Mouse (Mus musculus) lung, postnatal 0 days (tissue): ENCODE results near the gene Rtbdn. TPM values are rescaled to one million over a fixed set of nuclear protein-coding genes. Genes with fewer than 3 reads are reported as not detected.

Experiments
- ATAC-seq: fragments of 200-750 bp; cut with Nextera tagmentation; 2 replicates; pipeline ENCODE4 v1.8.0; 2017; ENCODE audit warnings: moderate library complexity
- DNase-seq: peaks from one replicate; pipeline ENCODE4 v3.0.0-alpha.2; 2016; ENCODE audit warnings: low spot score
- H3K27ac ChIP-seq: fragments of 300-500 bp; sonication (generic); 2 replicates; pipeline ENCODE4 v1.5.1; 2014; ENCODE audit warnings: antibody characterized with exemption, mild to moderate bottlenecking, low read length, mixed read lengths
- H3K27me3 ChIP-seq: fragments of 300-500 bp; sonication (generic); replicated peaks from 2 replicates; pipeline ENCODE4 v1.6.1; 2014; ENCODE audit warnings: low read length, mixed read lengths; ENCODE audit not compliant: insufficient read depth
- H3K36me3 ChIP-seq: fragments of 300-500 bp; sonication (generic); 2 replicates; pipeline ENCODE4 v1.6.1; 2014; ENCODE audit warnings: low read length, mixed read lengths; ENCODE audit not compliant: insufficient read depth
- H3K4me1 ChIP-seq: fragments of 300-500 bp; sonication (generic); 2 replicates; pipeline ENCODE4 v1.6.1; 2014; ENCODE audit warnings: antibody characterized with exemption, low read depth, low read length, mixed read lengths; ENCODE audit not compliant: insufficient read depth
- H3K4me2 ChIP-seq: fragments of 300-500 bp; sonication (generic); replicated peaks from 2 replicates; pipeline ENCODE4 v1.6.1; 2014; ENCODE audit warnings: low read depth, mild to moderate bottlenecking, low read length, moderate library complexity, mixed read lengths
- H3K4me3 ChIP-seq: fragments of 300-500 bp; sonication (generic); 2 replicates; pipeline ENCODE4 v1.5.1; 2014; ENCODE audit warnings: low read depth, low read length
- H3K9ac ChIP-seq: fragments of 300-500 bp; sonication (generic); replicated peaks from 2 replicates; pipeline ENCODE4 v1.6.1; 2014; ENCODE audit warnings: low read depth, mild to moderate bottlenecking
- H3K9me3 ChIP-seq: fragments of 300-500 bp; sonication (generic); 2 replicates; pipeline ENCODE4 v1.6.1; 2016; ENCODE audit warnings: low read length, mixed read lengths
- CTCF ChIP-seq: IDR thresholded peaks from 2 replicates; pipeline ENCODE4 v1.5.1; 2016; ENCODE audit warnings: antibody characterized with exemption, mild to moderate bottlenecking
- EP300 ChIP-seq: IDR thresholded peaks from 2 replicates; pipeline ENCODE4 v1.6.1; 2016; ENCODE audit warnings: antibody characterized with exemption, mild to moderate bottlenecking, control low read depth
- WGBS: fragments of 180-500 bp; shearing (Covaris S2); extraction: QIAGEN DNeasy Blood & Tissue Kit; methylation state at CpG from one replicate; pipeline ENCODE4 v1.1.7; 2014; 5-methylcytosine and 5-hydroxymethylcytosine counted together
- polyA plus RNA-seq: library from polyadenylated mRNA; unstranded; fragments of >200 nt; fragmentation: Nextera tagmentation; extraction: Ambion mirVana; gene quantifications from 2 replicates; pipeline ENCODE4 v1.2.1, GENCODE M21; 2015

Gene Rtbdn
- polyA plus RNA-seq, 1 experiment from 2014 or later = not detected

DNA sequence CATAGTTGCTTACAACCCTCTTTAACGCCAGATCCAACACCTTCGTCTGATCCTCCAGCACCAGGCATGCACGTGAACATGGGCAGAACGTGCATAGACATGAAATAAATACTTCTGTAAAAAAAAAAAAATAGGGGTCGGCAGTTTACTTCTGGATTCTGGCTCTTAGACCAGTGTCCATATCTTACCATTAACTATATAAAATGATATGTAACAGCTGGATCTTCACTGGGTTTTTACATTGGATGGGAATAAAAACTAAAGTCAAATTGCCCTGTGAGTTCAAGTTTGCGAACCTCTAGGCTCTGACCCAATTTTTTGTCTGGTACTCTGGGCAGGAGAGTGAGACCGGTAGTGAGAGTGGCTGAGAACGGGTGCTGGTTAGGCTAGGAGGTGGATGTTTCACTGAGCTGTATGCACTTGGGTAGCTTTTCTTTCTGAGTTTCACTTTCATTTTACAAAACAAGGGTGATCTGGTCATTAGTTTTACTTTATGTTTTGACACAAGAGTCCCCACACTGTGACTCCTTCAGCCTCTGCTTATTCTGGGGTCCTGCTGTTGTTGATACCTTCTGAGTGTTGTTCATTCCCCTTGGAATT is 27.9 kb downstream of the Rtbdn start:
- peaks cover 19% of the 10 kb centered on the region; the same call in 1 of the 2 replicates for H3K4me1 ChIP-seq
- no peak for DNase-seq
- H3K4me3 ChIP-seq = no peak overlapping the region
- no peak overlapping the region for H3K4me2 ChIP-seq
- 74% methylated on average over 8 of the region's 8 CpGs for whole genome bisulfite sequencing
- H3K36me3 ChIP-seq = peaks cover 3% of the 10 kb centered on the region; the same call in 1 of the 2 replicates
- H3K27ac ChIP-seq = peak overlapping the region; percentile 99; the same call in 1 of the 2 replicates
- no peaks in the 10 kb centered on the region for H3K9me3 ChIP-seq
- no peaks in the 10 kb centered on the region for H3K27me3 ChIP-seq
- H3K9ac ChIP-seq = no peak overlapping the region
- ATAC-seq = no peak
- no peak for TF ChIP-seq CTCF
- TF ChIP-seq EP300 = no peak

DNA sequence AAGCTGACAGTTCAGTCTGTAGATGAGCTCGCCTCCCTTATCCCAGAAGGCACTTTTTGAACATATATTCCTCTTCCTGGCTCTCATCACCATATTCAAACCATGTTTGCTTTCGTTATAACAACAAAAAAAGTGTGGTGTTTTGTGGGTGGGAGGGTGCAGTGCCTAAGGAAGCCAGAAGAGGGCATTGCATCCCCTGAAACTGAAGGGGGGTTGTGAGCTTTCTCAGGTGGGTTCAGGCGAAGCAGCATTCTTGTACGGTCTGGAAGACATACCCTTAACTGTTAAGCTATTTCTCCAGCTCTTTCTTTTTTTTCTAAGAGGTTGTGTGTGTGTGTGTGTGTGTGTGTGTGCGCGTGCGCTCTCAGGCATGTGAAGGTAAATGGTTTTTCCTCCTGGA is 28.6 kb downstream of the Rtbdn start:
- Histone ChIP-seq H3K4me3 (peak overlapping the region; percentile 93), H3K4me1 (peaks cover 16% of the 10 kb centered on the region; the same call in 1 of the 2 replicates), H3K27ac (peak overlapping the region; percentile 99), H3K27me3 (no peaks in the 10 kb centered on the region), H3K9ac (no peak overlapping the region), H3K4me2 (peak overlapping the region; percentile 89), H3K36me3 (peaks cover 3% of the 10 kb centered on the region; the same call in 1 of the 2 replicates), H3K9me3 (no peaks in the 10 kb centered on the region)
- WGBS = 26% methylated on average over 7 of the region's 7 CpGs
- no peak; the same call in 1 of the 2 replicates for TF ChIP-seq EP300
- peak; percentile 94 for TF ChIP-seq CTCF
- DNase-seq (peak; percentile 86), ATAC-seq (no peak)

DNA sequence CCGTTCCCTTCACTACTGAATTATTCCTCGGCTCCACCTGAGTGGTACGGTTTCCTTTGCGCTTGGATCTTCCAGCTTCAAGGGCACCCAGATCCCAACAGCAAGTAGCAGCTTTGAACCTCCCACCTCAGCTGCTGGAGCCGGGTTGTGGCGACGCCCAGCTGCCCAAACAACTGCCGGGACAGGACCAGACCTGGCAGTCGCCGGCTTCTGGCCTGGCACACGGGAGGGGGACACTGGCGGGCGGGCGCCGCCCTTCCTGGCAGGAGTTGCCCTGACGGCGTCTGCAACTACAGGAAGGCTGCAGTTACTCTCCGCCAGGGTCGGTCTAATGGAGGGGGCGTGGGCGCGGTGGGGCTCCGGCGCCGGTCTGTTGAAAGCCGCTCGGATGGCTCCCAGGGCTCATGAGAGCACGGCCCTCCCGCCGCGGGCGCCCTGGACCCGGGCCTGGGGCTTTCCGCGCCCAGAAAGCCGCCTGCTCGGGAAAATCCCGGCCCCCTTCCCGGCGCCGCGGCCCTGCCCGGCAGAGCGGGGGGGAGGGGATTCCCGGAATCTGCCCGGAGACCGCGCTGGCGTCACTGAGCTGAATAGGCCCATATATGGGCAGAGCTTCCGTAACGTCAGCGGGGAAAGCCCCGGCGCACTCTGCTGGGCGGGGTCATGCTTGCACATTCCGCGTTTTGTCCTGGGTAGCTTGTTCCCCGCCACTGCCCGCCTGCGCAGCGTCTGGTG is 29.4 kb downstream of the Rtbdn start:
- peak; percentile 98 for DNase-seq
- Histone ChIP-seq H3K27me3 (no peaks in the 10 kb centered on the region), H3K4me1 (peaks cover 19% of the 10 kb centered on the region), H3K27ac (peak overlapping the region; percentile 99), H3K4me2 (peak overlapping the region; percentile 89), H3K4me3 (peak overlapping the region; percentile 93), H3K36me3 (peaks cover 3% of the 10 kb centered on the region; the same call in 1 of the 2 replicates), H3K9ac (peak overlapping the region; percentile 96), H3K9me3 (no peaks in the 10 kb centered on the region)
- peak; percentile 69 for ATAC-seq
- TF ChIP-seq EP300 (peak; percentile 62), CTCF (peak; percentile 17; the same call in 1 of the 2 replicates)
- WGBS = under 1% methylated on average over 53 of the region's 61 CpGs

DNA sequence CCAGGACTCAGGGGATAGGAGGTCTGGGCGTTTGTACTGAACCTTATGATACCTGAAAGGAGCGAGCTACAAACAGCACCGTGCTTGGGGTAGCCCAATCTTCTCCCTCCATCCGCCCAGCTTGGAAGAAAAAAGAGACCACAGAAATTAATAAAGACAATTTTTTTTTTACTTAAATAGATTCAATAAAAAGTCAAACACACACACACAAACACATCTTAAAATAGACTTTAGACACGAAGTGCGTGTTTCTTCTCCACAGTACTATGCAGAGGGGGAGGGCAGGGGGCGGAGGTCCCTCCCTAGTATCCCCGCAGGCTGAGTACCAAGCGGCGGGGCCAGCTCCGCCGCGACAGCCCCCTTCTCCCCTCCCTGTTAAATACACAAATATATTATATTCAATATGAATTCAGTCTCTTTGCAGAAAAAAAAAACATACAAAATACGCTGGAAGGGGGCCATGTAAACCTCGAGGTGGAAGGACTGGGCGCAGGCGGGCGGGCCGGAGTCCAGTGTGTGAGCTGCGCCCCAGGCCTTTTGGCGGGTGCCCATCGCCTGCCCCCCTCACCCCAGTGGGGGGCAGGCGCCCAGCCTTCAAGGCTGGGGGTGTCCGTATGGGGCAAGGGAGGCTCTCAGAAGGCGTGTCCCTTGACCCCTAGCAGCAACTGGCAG is 30.1 kb downstream of the Rtbdn start:
- Histone ChIP-seq H3K9me3 (no peaks in the 10 kb centered on the region), H3K4me1 (peaks cover 26% of the 10 kb centered on the region), H3K9ac (peak overlapping the region; percentile 96), H3K27me3 (no peaks in the 10 kb centered on the region), H3K36me3 (peaks cover under 1% of the 10 kb centered on the region; the same call in 1 of the 2 replicates), H3K27ac (peak overlapping the region; percentile 99), H3K4me3 (peak overlapping the region; percentile 93), H3K4me2 (peak overlapping the region; percentile 89)
- no peak; the same call in 1 of the 2 replicates for TF ChIP-seq CTCF
- no peak for TF ChIP-seq EP300
- WGBS = 2% methylated on average over 25 of the region's 25 CpGs
- no peak for DNase-seq
- no peak for ATAC-seq

DNA sequence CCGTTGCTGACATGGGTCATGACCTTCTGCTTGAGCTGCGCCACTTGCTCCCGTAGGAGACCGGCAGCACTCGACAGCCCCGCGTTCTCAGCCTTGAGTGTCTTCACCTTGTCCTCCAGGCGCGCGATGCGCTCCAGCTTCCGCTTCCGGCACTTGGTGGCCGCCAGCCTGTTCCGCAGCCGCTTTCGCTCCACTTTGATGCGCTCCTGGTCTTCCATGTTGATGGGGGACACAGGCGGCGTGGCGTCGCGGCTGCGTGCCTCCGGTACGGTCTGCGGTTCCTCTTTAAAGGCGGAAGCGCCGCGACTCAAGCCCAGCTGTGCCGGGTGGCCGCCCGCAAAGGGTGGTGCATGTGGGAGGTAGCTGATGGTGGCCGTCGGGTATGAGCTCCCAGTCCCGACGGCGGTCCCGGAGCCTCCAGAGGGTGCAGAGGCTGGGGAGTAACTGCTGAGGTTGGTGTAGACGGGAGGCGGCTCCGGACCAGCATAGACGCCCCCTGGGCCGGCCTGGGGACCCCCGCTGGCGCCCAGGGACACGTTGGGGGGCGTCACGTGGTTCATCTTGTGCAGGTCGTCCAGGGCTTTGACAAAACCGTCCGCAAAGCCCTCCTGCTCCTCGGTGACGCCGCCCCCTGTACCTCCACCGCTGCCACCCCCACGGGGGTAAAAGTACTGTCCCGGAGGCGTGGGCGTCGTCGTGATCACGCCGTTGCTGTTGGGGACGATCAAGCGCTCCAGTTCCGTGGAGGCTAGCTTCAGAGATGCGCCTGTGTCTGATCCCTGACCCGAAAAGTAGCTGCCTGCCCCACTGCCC is 30.9 kb downstream of the Rtbdn start:
- peak; percentile 86 for DNase-seq
- TF ChIP-seq CTCF (no peak), EP300 (no peak)

More for the DNA sequence above, 30.9 kb downstream of the Rtbdn start:
- H3K27me3 ChIP-seq = no peaks in the 10 kb centered on the region
- no peaks in the 10 kb centered on the region for H3K36me3 ChIP-seq
- no peak for ATAC-seq
- H3K4me1 ChIP-seq = peaks cover 33% of the 10 kb centered on the region
- no peaks in the 10 kb centered on the region for H3K9me3 ChIP-seq
- H3K4me3 ChIP-seq = peak overlapping the region; percentile 93
- H3K27ac ChIP-seq = peak overlapping the region; percentile 99
- under 1% methylated on average over 63 of the region's 70 CpGs for WGBS
- peak overlapping the region; percentile 96 for H3K9ac ChIP-seq
- peak overlapping the region; percentile 89 for H3K4me2 ChIP-seq
